Mouse (Mus musculus) ES-Bruce4 (cell line): ENCODE data around the gene Gdf1. TPM values are rescaled to one million over a fixed set of nuclear protein-coding genes. Genes with fewer than 3 reads are reported as not detected.

Experiments
- H3K27ac ChIP-seq: 2 replicates; pipeline ENCODE4 v1.5.1; 2012; ENCODE audit warnings: low read length, inconsistent platforms; ENCODE audit not compliant: insufficient read depth
- H3K27me3 ChIP-seq: 2 replicates; pipeline ENCODE4 v1.6.1; 2012; ENCODE audit warnings: mild to moderate bottlenecking, low read length, inconsistent platforms; ENCODE audit not compliant: control insufficient read depth, poor library complexity, insufficient read depth, severe bottlenecking
- H3K36me3 ChIP-seq: 2 replicates; pipeline ENCODE4 v1.6.1; 2012; ENCODE audit warnings: inconsistent platforms, mild to moderate bottlenecking, low read length, moderate library complexity; ENCODE audit not compliant: control insufficient read depth, poor library complexity, insufficient read depth, severe bottlenecking
- H3K4me1 ChIP-seq: one replicate; pipeline ENCODE4 v1.8.1; 2011; ENCODE audit warnings: low read length; ENCODE audit not compliant: control insufficient read depth, insufficient read depth
- H3K4me3 ChIP-seq: 2 replicates; pipeline ENCODE4 v1.5.1; 2011; ENCODE audit warnings: low read depth, mild to moderate bottlenecking, low read length
- H3K9ac ChIP-seq: 2 replicates; pipeline ENCODE4 v1.6.1; 2012; ENCODE audit warnings: low read depth, mild to moderate bottlenecking, inconsistent platforms; ENCODE audit not compliant: poor library complexity, severe bottlenecking
- H3K9me3 ChIP-seq: replicated peaks from 2 replicates; pipeline ENCODE4 v1.6.1; 2012; ENCODE audit warnings: mild to moderate bottlenecking, low read length, inconsistent platforms; ENCODE audit not compliant: control insufficient read depth, poor library complexity, insufficient read depth, severe bottlenecking
- CTCF ChIP-seq: IDR thresholded peaks from one replicate; pipeline ENCODE4 v1.8.1; 2011; ENCODE audit warnings: low read depth, low read length
- EP300 ChIP-seq: IDR thresholded peaks from 2 replicates; pipeline ENCODE4 v1.6.1; 2011; ENCODE audit warnings: low read depth, low read length; ENCODE audit not compliant: insufficient read depth
- POLR2A ChIP-seq: IDR thresholded peaks from one replicate; pipeline ENCODE4 v1.8.1; 2011; ENCODE audit warnings: low read length; ENCODE audit not compliant: insufficient read depth
- polyA plus RNA-seq: library from polyadenylated mRNA; stranded (reverse); fragments of >200 nt; gene quantifications from 2 replicates; pipeline ENCODE4 v1.2.4, GENCODE M21; 2011; ENCODE audit warnings: low read depth; ENCODE audit not compliant: missing spikeins, insufficient read depth, insufficient read length

Gene Gdf1
- polyA plus RNA-seq, 1 experiment = not detected

DNA sequence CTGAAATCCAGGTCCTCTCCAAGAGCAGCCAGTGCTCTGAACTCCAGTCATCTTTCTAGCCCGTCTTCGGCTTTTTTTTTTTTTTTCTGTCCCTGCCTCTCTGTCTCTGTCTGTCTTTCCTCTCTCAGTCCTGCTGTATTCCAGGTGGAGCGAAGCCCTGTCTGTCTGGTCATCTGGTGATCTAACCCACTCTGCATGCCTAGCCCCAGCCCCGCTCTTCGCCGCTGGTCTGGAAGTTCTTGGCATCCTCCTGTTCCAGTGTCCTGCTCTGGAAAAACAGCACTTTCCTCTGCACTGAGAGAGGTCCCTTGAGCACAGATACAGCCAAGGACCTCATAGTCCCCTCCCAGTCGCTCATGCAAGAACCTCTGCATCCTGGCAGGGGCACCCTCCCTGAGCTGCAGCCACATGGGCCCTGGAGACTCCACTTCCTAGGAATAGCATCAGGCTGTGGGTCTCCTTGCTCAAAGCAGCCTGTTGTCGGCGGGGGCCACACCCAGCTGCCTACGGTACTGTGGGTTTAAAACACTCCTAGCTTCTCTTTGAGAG, 31.9 kb downstream of the Gdf1 start:
- H3K4me3 ChIP-seq = no peak overlapping the region
- H3K9me3 ChIP-seq = no peaks in the 10 kb centered on the region
- H3K27me3 ChIP-seq = no peaks in the 10 kb centered on the region
- TF ChIP-seq POLR2A (no peak), CTCF (no peak), EP300 (no peak)
- H3K27ac ChIP-seq = no peak overlapping the region
- H3K4me1 ChIP-seq = no peaks in the 10 kb centered on the region
- H3K36me3 ChIP-seq = no peaks in the 10 kb centered on the region
- H3K9ac ChIP-seq = no peak overlapping the region

GRCm38 (mm10) chr8:70364066-70364465, 34.4 kb downstream of the Gdf1 start:
- Histone ChIP-seq H3K4me1 (no peaks in the 10 kb centered on the region), H3K27me3 (no peaks in the 10 kb centered on the region), H3K36me3 (no peaks in the 10 kb centered on the region), H3K9ac (no peak overlapping the region), H3K9me3 (no peaks in the 10 kb centered on the region), H3K27ac (no peak overlapping the region), H3K4me3 (no peak overlapping the region)
- no peak for TF ChIP-seq EP300

DNA sequence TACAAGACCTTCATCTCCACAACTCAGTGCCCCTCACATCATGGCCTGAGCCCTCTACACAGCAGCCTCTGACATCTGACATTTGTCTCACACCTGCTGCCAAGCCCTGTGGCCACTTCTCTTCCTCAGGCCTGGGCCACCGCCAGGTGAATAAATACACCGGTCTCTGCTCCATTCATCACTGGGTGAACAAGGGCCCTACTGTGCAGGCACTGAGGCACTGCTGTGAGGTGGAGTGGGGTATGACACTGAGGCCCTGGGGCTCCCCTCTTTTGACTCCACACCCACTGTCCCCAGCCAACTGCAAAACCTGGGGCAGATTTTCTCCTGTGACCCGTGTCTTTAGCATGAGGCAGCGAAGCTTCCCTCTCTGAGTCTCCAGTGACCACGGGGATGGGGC, 37.0 kb downstream of the Gdf1 start:
- H3K27me3 ChIP-seq = no peaks in the 10 kb centered on the region
- no peaks in the 10 kb centered on the region for H3K4me1 ChIP-seq
- no peaks in the 10 kb centered on the region for H3K9me3 ChIP-seq
- no peak overlapping the region for H3K9ac ChIP-seq
- no peaks in the 10 kb centered on the region for H3K36me3 ChIP-seq
- H3K27ac ChIP-seq = no peak overlapping the region
- TF ChIP-seq POLR2A = no peak
- no peak for TF ChIP-seq CTCF
- no peak for TF ChIP-seq EP300
- H3K4me3 ChIP-seq = no peak overlapping the region

DNA sequence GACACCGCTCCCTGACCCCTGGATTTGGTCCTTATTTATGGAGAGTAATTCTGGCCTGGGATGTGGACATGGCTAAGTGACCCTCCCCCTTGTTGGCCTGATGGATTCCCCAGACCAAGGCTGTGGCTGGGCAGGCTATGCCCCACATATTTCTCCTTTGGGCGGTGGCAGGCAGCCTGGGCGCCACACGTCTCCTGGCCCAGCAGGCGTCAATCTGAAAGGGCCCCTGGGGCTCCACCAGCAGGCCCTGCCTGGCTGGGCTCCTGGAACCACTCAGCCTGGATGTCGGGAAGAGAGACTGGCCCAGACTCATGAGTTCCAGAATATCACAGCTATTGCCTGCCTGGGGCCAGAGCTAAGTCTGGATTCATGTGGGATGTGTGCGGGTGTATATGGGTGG, 40.9 kb downstream of the Gdf1 start:
- Histone ChIP-seq H3K4me3 (no peak overlapping the region), H3K36me3 (no peaks in the 10 kb centered on the region), H3K27me3 (0 out of 2 replicates have a peak, but pooled peaks cover 4% of the 10 kb centered on the region), H3K9ac (no peak overlapping the region), H3K27ac (no peak overlapping the region), H3K4me1 (no peaks in the 10 kb centered on the region), H3K9me3 (no peaks in the 10 kb centered on the region)
- TF ChIP-seq EP300 (no peak), POLR2A (no peak), CTCF (no peak)

GRCm38 (mm10) chr8:70371951-70372350, 42.3 kb downstream of the Gdf1 start:
- no peaks in the 10 kb centered on the region for H3K4me1 ChIP-seq
- H3K27me3 ChIP-seq = 0 out of 2 replicates have a peak, but pooled peaks cover 4% of the 10 kb centered on the region
- H3K9me3 ChIP-seq = no peaks in the 10 kb centered on the region
- no peaks in the 10 kb centered on the region for H3K36me3 ChIP-seq
- H3K4me3 ChIP-seq = no peak overlapping the region
- H3K27ac ChIP-seq = no peak overlapping the region
- TF ChIP-seq POLR2A (no peak), EP300 (no peak), CTCF (no peak)
- no peak overlapping the region for H3K9ac ChIP-seq

GRCm38 (mm10) chr8:70373397-70374317, 44.0 kb downstream of the Gdf1 start, which contains the start of gene Comp:
TSS of gene Comp (plus strand) at chr8:70373558.
- Histone ChIP-seq H3K4me3 (peak within 1 kb of the TSS; percentile 74), H3K9ac (peak within 1 kb of the TSS; percentile 14)

More at GRCm38 (mm10) chr8:70373397-70374317, 44.0 kb downstream of the Gdf1 start, which contains the start of gene Comp:
- H3K9me3 ChIP-seq = no peaks in the 10 kb centered on the region
- H3K27me3 ChIP-seq = 0 out of 2 replicates have a peak, but pooled peaks cover 4% of the 10 kb centered on the region
- no peaks in the 10 kb centered on the region for H3K36me3 ChIP-seq
- H3K27ac ChIP-seq = no peak within 1 kb of the TSS
- no peaks in the 10 kb centered on the region for H3K4me1 ChIP-seq
- TF ChIP-seq EP300 = no peak
- no peak for TF ChIP-seq CTCF
- no peak for TF ChIP-seq POLR2A
